Mouse (Mus musculus) brain, embryonic 14.5 days (tissue): ENCODE results near the gene 3110001I22Rik.

Source experiments
- CTCF ChIP-seq: fragments of 200-500 bp; IDR thresholded peaks from 2 replicates; pipeline ENCODE4 v1.5.1; 2012; ENCODE audit warnings: inconsistent platforms, mild to moderate bottlenecking, moderate library complexity, borderline replicate concordance; ENCODE audit not compliant: insufficient read depth, insufficient read length; ENCODE audit errors: extremely low read depth
- POLR2A ChIP-seq: fragments of 200-500 bp; IDR thresholded peaks from 2 replicates; pipeline ENCODE4 v1.6.1; 2012; ENCODE audit warnings: mild to moderate bottlenecking, inconsistent platforms, borderline replicate concordance; ENCODE audit not compliant: poor library complexity, insufficient read depth, insufficient read length, severe bottlenecking; ENCODE audit errors: extremely low read depth

DNA sequence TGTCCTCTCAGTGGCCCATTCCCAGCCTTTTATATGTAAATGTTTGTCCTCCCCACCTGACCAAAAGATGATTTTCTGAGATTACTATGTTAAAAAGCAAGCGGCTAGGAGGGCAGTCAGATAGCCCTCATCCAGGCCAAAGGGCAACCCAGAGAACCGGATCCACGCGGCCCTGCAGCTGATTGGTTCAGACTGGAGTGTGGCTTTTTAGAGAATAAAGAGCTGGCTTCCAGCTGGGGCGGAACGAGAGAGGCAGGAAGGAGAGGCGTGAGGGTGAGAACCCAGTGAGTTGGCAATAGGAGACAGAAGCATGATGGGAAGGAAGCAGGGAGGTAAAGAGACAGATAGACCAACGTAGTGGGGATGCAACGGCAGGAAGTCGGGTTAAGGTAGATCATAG, 51.2 kb downstream of the 3110001I22Rik start:
- TF ChIP-seq CTCF (no peak), POLR2A (no peak)
